Mouse (Mus musculus): Measurements from ENCODE around the gene Prkca. TPM values are rescaled to one million over a fixed set of nuclear protein-coding genes. Genes with fewer than 3 reads are reported as not detected.

Gene Prkca
- polyA plus RNA-seq, 1 experiment from 2014 or later = 9.7 TPM

DNA sequence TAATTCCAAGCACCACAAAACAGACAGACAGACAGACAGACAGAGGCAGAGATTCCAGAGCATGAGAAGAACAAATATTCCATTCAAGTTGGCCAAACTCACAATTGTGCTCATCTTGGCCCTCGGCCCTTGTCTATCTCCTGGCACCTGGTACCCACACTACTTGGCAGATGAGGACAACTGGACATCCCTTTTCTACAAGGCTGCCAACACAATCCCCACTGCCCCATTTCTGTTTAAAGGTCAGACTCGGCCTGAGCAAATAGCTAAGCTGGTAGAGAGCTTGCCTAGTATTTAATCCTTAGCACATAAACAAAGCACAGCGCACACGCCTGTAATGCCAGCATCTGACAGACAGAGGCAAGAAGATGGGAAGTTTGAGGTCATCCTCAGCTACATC is 8.2 kb downstream of the Prkca start:
- H3K9me3 ChIP-seq = no peaks in the 10 kb centered on the region
- H3K27ac ChIP-seq = no peak overlapping the region
- no peaks in the 10 kb centered on the region for H3K36me3 ChIP-seq
- 83% methylated on average over 4 of the region's 4 CpGs for WGBS
- H3K27me3 ChIP-seq = no peaks in the 10 kb centered on the region
- H3K9ac ChIP-seq = no peak overlapping the region
- 0 out of 2 replicates have a peak, but pooled peaks cover 7% of the 10 kb centered on the region for H3K4me1 ChIP-seq
- no peak overlapping the region for H3K4me2 ChIP-seq
- H3K4me3 ChIP-seq = no peak overlapping the region
- ATAC-seq (ENCODE audit: borderline replicate concordance, extremely low read depth, low FRiP score, low TSS enrichment) = no peak

DNA sequence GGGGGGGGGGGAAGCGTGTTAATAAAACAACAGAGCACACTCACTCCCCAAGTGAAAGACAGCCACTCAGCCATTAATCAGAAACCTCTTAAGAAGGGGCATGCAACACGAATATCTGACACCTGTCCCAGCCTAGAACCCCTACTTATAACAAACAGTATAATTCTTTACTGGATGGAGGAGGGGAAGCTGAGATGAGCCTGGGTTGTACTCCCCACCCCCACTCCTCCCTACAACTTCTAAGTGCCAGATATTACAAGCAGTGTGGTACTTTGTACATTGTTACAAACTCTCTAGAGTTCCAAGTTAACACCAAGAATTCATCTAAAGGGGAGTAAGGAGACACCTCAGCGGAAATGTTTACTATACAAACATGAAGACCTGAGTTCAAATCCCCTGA is 9.1 kb downstream of the Prkca start:
- WGBS = 41% methylated on average over 3 of the region's 3 CpGs
- H3K27ac ChIP-seq = no peak overlapping the region
- H3K9me3 ChIP-seq = no peaks in the 10 kb centered on the region
- H3K36me3 ChIP-seq = no peaks in the 10 kb centered on the region
- H3K4me3 ChIP-seq = no peak overlapping the region
- no peak overlapping the region for H3K9ac ChIP-seq
- no peaks in the 10 kb centered on the region for H3K27me3 ChIP-seq
- H3K4me2 ChIP-seq = no peak overlapping the region
- ATAC-seq (ENCODE audit: borderline replicate concordance, extremely low read depth, low FRiP score, low TSS enrichment) = no peak
- H3K4me1 ChIP-seq = 0 out of 2 replicates have a peak, but pooled peaks cover 7% of the 10 kb centered on the region

DNA sequence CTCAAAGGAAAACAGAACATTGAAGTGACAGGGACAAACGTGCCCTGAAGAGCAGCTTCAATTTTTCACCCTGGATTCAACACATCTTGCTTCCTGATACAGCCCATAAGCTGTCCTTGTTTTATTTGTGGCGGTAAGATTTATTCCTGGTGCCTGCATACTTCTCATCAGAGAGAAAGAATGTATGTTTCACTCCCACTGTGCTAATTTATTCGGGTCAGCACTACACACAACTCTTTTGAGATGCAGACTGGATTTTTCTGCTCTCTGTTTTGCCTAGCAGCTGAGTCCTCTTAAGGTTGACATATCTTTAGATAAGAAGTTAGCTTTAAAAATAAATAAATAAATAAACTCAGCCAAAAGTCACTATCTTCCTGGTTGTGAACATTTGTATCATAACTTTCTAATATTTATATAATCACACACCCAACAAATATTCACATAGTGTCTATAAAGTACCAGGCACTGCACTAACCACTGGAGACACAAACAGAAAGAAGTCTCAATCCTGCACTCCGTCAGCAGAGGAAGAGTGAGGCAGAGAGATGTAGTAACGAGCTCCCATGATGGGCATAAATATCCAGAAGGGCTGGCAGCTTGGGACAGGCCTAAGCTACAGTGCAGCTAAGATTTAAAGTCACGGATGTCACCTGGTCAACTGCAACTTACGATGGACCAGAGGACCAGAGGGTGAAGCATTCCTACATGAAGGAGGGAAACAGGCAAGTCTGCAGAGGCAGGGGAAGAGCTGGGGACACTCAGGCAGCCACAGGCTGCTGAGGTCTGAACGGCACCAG is 9.9 kb downstream of the Prkca start:
- no peaks in the 10 kb centered on the region for H3K9me3 ChIP-seq
- H3K4me3 ChIP-seq = no peak overlapping the region
- H3K27ac ChIP-seq = no peak overlapping the region
- WGBS = 57% methylated on average over 8 of the region's 8 CpGs
- no peak overlapping the region for H3K9ac ChIP-seq
- 0 out of 2 replicates have a peak, but pooled peaks cover 7% of the 10 kb centered on the region for H3K4me1 ChIP-seq
- H3K4me2 ChIP-seq = no peak overlapping the region
- no peak for ATAC-seq (ENCODE audit: borderline replicate concordance, extremely low read depth, low FRiP score, low TSS enrichment)
- no peaks in the 10 kb centered on the region for H3K36me3 ChIP-seq
- no peaks in the 10 kb centered on the region for H3K27me3 ChIP-seq

DNA sequence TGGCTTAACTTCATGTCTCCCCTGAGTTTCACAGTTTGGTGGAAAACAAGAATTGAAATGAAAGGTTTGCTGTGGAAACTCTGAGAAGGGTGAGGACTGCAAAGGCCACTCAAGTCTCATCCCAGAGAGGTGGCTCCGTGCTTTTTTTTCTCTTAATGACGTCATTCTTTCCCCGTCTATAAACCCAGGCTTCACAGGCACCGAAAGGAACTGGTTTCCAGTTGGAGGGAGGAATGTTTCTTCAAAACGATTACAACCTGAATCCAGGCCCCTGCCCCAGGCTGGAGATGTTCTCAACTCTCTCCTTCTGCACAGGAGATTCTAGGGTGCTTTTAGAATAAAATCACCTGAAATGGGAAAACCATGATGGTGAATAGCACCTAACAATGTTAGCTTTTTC is 10.7 kb downstream of the Prkca start:
- Histone ChIP-seq H3K4me2 (no peak overlapping the region), H3K27ac (no peak overlapping the region), H3K27me3 (no peaks in the 10 kb centered on the region), H3K9me3 (no peaks in the 10 kb centered on the region), H3K4me3 (no peak overlapping the region), H3K4me1 (0 out of 2 replicates have a peak, but pooled peaks cover 7% of the 10 kb centered on the region), H3K9ac (no peak overlapping the region), H3K36me3 (no peaks in the 10 kb centered on the region)
- 34% methylated on average over 5 of the region's 5 CpGs for WGBS
- ATAC-seq (ENCODE audit: borderline replicate concordance, extremely low read depth, low FRiP score, low TSS enrichment) = no peak

DNA sequence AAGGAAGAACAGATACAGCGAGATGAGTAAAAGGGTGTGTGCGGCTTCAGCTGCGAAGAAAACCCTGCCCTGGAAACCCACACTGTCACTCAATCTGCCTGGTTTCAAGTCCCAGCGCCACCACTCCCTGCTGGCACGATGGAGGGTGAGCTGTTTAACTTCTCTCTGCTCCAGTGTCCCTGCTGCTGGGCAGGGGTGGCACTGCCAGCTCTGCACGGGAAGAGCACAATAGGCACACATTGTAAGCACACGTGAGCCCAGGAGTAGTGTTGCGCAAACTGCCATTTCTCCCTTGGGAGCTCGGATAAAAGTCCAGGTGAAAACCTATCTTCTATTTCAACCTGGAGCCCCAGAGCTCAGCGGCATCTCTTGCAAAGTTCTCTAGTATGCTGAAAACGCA is 12.9 kb downstream of the Prkca start:
- ATAC-seq (ENCODE audit: borderline replicate concordance, extremely low read depth, low FRiP score, low TSS enrichment) = no peak
- H3K4me1 ChIP-seq = no peaks in the 10 kb centered on the region
- no peak overlapping the region for H3K4me3 ChIP-seq
- H3K9ac ChIP-seq = no peak overlapping the region
- 78% methylated on average over 11 of the region's 11 CpGs for WGBS
- no peaks in the 10 kb centered on the region for H3K36me3 ChIP-seq
- H3K27ac ChIP-seq = no peak overlapping the region
- H3K9me3 ChIP-seq = no peaks in the 10 kb centered on the region
- no peaks in the 10 kb centered on the region for H3K27me3 ChIP-seq
- H3K4me2 ChIP-seq = no peak overlapping the region

DNA sequence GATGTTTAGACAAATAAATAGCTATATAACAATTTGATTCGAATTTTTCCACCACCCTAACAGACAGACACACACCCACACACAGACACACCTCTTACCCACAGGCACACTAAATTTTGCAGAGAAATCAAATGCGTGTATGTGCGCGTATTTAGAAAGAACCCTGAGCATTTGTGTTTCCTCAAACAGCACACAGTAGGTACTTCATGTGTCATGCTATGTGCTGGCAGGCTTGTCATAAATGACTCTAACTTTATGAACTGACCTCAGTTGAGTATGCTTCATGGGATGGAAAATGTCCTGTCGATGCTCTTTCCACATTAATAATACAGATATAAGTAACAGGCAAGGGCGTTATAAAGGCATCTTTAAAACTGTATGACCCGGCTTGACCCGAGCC is 17.8 kb downstream of the Prkca start:
- no peak for ATAC-seq (ENCODE audit: borderline replicate concordance, extremely low read depth, low FRiP score, low TSS enrichment)
- H3K4me2 ChIP-seq = no peak overlapping the region
- 76% methylated on average over 8 of the region's 8 CpGs for WGBS
- no peak overlapping the region for H3K27ac ChIP-seq
- H3K4me3 ChIP-seq = no peak overlapping the region
- no peak overlapping the region for H3K9ac ChIP-seq
- H3K9me3 ChIP-seq = no peaks in the 10 kb centered on the region
- no peaks in the 10 kb centered on the region for H3K4me1 ChIP-seq
- no peaks in the 10 kb centered on the region for H3K36me3 ChIP-seq
- H3K27me3 ChIP-seq = no peaks in the 10 kb centered on the region

DNA sequence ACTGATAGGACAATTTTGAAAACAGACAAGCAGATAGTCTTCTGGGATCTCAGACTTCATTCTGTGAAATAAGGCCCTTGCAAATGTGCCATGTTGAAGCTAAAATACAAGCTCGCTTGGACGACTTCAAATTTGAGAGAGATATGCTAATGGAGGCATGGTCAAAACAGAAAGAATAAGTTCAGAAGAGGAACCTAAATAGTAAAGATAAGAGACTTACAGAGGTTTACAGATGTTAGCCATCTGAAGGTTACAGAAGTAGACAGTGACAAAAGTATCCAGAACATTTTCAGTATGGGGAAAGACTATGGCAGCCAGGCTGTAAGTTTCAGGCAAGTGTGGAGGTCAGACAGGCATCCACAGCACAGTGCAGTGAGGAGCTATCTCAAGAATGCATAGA is 21.6 kb downstream of the Prkca start:
- H3K27ac ChIP-seq = no peak overlapping the region
- no peak overlapping the region for H3K9ac ChIP-seq
- H3K27me3 ChIP-seq = no peaks in the 10 kb centered on the region
- no peaks in the 10 kb centered on the region for H3K9me3 ChIP-seq
- no peak overlapping the region for H3K4me2 ChIP-seq
- no peak for ATAC-seq (ENCODE audit: borderline replicate concordance, extremely low read depth, low FRiP score, low TSS enrichment)
- no peak overlapping the region for H3K4me3 ChIP-seq
- 76% methylated on average over 2 of the region's 2 CpGs for WGBS
- H3K36me3 ChIP-seq = no peaks in the 10 kb centered on the region
- no peaks in the 10 kb centered on the region for H3K4me1 ChIP-seq

DNA sequence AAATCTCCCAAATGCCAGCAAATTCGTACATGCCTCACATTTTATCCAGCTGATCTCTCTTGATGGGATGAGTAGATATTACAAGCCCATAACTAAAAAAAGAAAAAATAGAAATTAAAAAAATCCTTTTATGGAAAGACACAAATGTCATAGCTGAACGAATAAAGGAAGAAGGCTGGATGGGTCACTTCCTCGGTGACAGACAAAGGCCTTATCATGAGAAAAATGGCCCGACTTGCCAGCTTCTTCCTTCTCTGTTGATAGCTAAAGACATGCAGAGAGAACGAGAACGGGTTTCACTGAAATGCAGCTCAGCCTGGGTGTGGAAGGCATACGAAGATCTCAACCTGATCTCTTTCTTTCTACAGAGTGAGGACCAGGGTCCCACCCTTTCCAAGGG is 23.2 kb downstream of the Prkca start:
- WGBS = 70% methylated on average over 7 of the region's 7 CpGs
- no peak for ATAC-seq (ENCODE audit: borderline replicate concordance, extremely low read depth, low FRiP score, low TSS enrichment)

DNA sequence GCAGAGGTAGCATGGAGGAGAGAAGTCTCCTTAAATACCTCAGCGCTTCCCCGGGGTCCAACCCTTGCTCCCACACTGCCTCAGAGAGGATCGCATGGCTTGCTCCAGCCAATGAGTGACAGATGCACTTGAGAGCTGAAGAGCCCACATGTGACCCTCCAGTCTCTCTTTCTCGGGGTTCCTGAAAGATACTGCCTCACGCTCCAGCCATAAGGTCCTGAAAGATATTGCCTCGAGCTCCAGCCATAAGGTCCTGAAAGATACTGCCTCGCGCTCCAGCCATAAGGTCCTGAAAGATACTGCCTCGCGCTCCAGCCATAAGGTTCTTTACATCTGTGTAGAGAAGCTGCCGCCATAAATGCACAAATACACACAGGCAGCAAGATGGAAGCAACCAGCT is 24.6 kb downstream of the Prkca start:
- H3K4me1 ChIP-seq = 0 out of 2 replicates have a peak, but pooled peaks cover 3% of the 10 kb centered on the region
- no peak overlapping the region for H3K9ac ChIP-seq
- no peaks in the 10 kb centered on the region for H3K36me3 ChIP-seq
- H3K4me2 ChIP-seq = no peak overlapping the region
- ATAC-seq (ENCODE audit: borderline replicate concordance, extremely low read depth, low FRiP score, low TSS enrichment) = no peak
- 79% methylated on average over 11 of the region's 11 CpGs for WGBS
- no peak overlapping the region for H3K27ac ChIP-seq
- no peaks in the 10 kb centered on the region for H3K9me3 ChIP-seq
- H3K27me3 ChIP-seq = no peaks in the 10 kb centered on the region
- H3K4me3 ChIP-seq = no peak overlapping the region

More for the DNA sequence above, 23.2 kb downstream of the Prkca start:
- Histone ChIP-seq H3K27ac (no peak overlapping the region), H3K27me3 (no peaks in the 10 kb centered on the region), H3K4me1 (no peaks in the 10 kb centered on the region), H3K4me3 (no peak overlapping the region), H3K9me3 (no peaks in the 10 kb centered on the region), H3K36me3 (no peaks in the 10 kb centered on the region), H3K9ac (no peak overlapping the region), H3K4me2 (no peak overlapping the region)

DNA sequence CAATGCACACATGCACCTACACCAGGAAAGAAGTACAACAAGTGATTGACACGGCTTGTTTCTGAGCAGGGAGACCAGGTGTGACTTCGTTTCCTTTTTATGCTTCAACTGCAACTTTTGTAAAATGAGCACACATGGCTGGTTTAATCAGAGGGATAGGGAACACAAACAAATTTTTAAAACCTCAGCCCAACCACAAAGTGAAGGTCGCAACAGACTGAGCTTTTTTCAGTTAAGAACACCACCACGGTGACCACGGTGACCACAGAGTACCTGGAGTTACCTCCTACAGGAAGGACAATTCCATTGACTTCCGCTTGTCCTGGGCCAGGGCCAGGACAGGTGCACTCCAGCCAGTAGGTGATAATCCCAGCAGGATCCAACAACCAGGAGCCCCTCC is 25.9 kb downstream of the Prkca start:
- no peak for ATAC-seq (ENCODE audit: borderline replicate concordance, extremely low read depth, low FRiP score, low TSS enrichment)
- Histone ChIP-seq H3K9ac (no peak overlapping the region), H3K4me3 (no peak overlapping the region), H3K4me1 (0 out of 2 replicates have a peak, but pooled peaks cover 3% of the 10 kb centered on the region), H3K9me3 (no peaks in the 10 kb centered on the region), H3K4me2 (no peak overlapping the region), H3K27me3 (no peaks in the 10 kb centered on the region), H3K27ac (no peak overlapping the region), H3K36me3 (no peaks in the 10 kb centered on the region)
- WGBS = 73% methylated on average over 6 of the region's 6 CpGs

DNA sequence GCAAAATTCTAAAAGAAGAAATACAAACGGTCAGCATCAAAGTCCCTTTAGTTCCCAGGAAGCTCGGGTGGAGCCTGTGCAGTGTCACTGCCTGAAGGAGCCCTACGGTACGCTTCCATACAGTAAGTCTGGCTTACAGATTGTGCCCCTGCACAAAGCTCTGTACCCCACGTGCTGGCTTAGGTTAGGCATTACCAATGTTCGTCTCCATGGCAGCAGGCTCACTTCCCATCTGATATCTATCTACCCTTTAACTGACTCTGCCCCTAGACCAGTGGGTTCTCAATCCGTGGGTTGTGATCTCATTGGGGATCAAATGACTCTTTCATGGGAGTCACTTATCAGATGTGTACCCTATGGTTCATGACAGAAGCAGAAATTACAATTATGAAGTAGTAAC is 28.0 kb downstream of the Prkca start:
- Histone ChIP-seq H3K27ac (no peak overlapping the region), H3K27me3 (no peaks in the 10 kb centered on the region), H3K36me3 (no peaks in the 10 kb centered on the region), H3K9me3 (no peaks in the 10 kb centered on the region), H3K4me3 (no peak overlapping the region), H3K4me2 (no peak overlapping the region), H3K9ac (no peak overlapping the region), H3K4me1 (peaks cover 11% of the 10 kb centered on the region; the same call in 1 of the 2 replicates)
- WGBS = 82% methylated on average over 7 of the region's 7 CpGs
- ATAC-seq (ENCODE audit: borderline replicate concordance, extremely low read depth, low FRiP score, low TSS enrichment) = no peak

DNA sequence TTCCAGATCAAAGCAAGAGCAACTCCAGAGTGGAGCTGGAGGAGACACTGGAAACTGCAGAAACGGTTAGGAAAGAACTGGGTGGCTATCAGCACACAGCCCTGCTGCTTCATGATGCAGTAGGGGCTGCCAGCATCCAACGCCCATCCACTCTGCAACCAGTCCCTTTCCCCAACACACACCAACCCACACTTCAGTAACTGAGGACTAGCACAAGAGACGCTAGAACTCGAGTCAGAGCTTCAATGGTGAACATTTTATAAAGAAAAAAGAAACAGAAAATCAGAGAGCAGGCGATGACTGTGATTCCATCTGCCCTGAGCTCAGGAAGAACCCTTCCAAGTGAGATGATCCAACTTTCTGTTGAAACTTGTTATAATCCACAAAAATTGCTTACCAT is 31.2 kb downstream of the Prkca start:
- H3K27ac ChIP-seq = no peak overlapping the region

More for the DNA sequence above, 31.2 kb downstream of the Prkca start:
- H3K27me3 ChIP-seq = no peaks in the 10 kb centered on the region
- peaks cover 14% of the 10 kb centered on the region; the same call in 1 of the 2 replicates for H3K4me1 ChIP-seq
- no peak overlapping the region for H3K4me3 ChIP-seq
- no peak for ATAC-seq (ENCODE audit: borderline replicate concordance, extremely low read depth, low FRiP score, low TSS enrichment)
- no peaks in the 10 kb centered on the region for H3K36me3 ChIP-seq
- WGBS = 61% methylated on average over 5 of the region's 5 CpGs
- no peak overlapping the region for H3K9ac ChIP-seq
- no peaks in the 10 kb centered on the region for H3K9me3 ChIP-seq
- H3K4me2 ChIP-seq = no peak overlapping the region

All from lung, embryonic 15.5 days (tissue).